Mouse (Mus musculus) olfactory bulb, adult 2 months (tissue): Measurements from ENCODE around the gene Wrb.

Source experiments
- CTCF ChIP-seq: fragments of 200-500 bp; IDR thresholded peaks from 2 replicates; pipeline ENCODE4 v1.5.1; 2012; ENCODE audit warnings: low read depth, mild to moderate bottlenecking, low read length, moderate library complexity; ENCODE audit not compliant: insufficient read depth
- POLR2A ChIP-seq: fragments of 200-500 bp; IDR thresholded peaks from 2 replicates; pipeline ENCODE4 v1.6.1; 2012; ENCODE audit warnings: mild to moderate bottlenecking, low read depth, low read length, moderate library complexity; ENCODE audit not compliant: insufficient read depth

- TF ChIP-seq CTCF: no peak
- TF ChIP-seq POLR2A: 0 out of 2 replicates have a peak, but pooled peaks have one; percentile 52
Observed at GRCm38 (mm10) chr16:96127288-96127656, 17.9 kb upstream of the Wrb start.
